Mouse (Mus musculus) C2C12 (cell line): ENCODE data around the gene Vmn1r114.
"Not testable (repeated sequence)": the region's sequence is repeated elsewhere in the genome, so short reads cannot be mapped to it uniquely, and the experiment has no call there.

Source experiments
- CEBPB ChIP-seq: IDR thresholded peaks from one replicate; pipeline ENCODE4 v1.6.1; 2011; ENCODE audit warnings: low read depth, mild to moderate bottlenecking, control low read depth, moderate library complexity
- CTCF ChIP-seq: IDR thresholded peaks from one replicate; pipeline ENCODE4 v1.5.1; 2011; ENCODE audit not compliant: control insufficient read depth, insufficient read depth, insufficient read length
- FOSL1 ChIP-seq: IDR thresholded peaks from one replicate; pipeline ENCODE4 v1.8.0; 2011; ENCODE audit warnings: mild to moderate bottlenecking, low read length; ENCODE audit not compliant: poor library complexity, insufficient read depth, severe bottlenecking
- MAX ChIP-seq: IDR thresholded peaks from one replicate; pipeline ENCODE4 v1.6.1; 2011; ENCODE audit warnings: mild to moderate bottlenecking, control low read depth
- MYOD1 ChIP-seq: IDR thresholded peaks from one replicate; pipeline ENCODE4 v1.6.1; 2011; ENCODE audit warnings: low read depth; ENCODE audit not compliant: control insufficient read depth, insufficient read length
- MYOG ChIP-seq: IDR thresholded peaks from one replicate; pipeline ENCODE4 v1.6.1; 2011; ENCODE audit not compliant: control insufficient read depth, insufficient read length; ENCODE audit errors: extremely low read depth
- USF1 ChIP-seq: IDR thresholded peaks from one replicate; pipeline ENCODE4 v1.6.1; 2011; ENCODE audit warnings: low read depth, mild to moderate bottlenecking, control low read depth, moderate library complexity

- TF ChIP-seq MAX, MYOD1, CTCF, USF1, CEBPB, FOSL1, MYOG: not testable (repeated sequence)
Measured at GRCm38 (mm10) chr7:20786985-20787384, 25.0 kb downstream of the Vmn1r114 start, which contains the start of gene Vmn1r113.
